Mouse (Mus musculus): ENCODE data around the gene Pimreg. TPM values are rescaled to one million over a fixed set of nuclear protein-coding genes. Genes with fewer than 3 reads are reported as not detected.

Pimreg gene
- 61.4 and 76.9 TPM in 2 replicates for polyA plus RNA-seq (2015; fragmentation: Nextera tagmentation; extraction: Ambion mirVana)

GRCm38 (mm10) chr11:72041768-72042607, at the start of gene Pimreg:
Gene Pimreg, plus strand, starts transcription at chr11:72042032.
- Histone ChIP-seq H3K27ac (ENCODE audit: low read length) (peak within 1 kb of the TSS; percentile 5; the same call in 1 of the 2 replicates), H3K9ac (ENCODE audit: low read depth, low read length) (peak within 1 kb of the TSS; percentile 65), H3K4me2 (ENCODE audit: low read depth, low read length) (peak within 1 kb of the TSS; percentile 75), H3K4me3 (ENCODE audit: low read length) (peak within 1 kb of the TSS; percentile 60), H3K9me3 (ENCODE audit: control insufficient read depth, low read length) (no peaks in the 10 kb centered on the region), H3K4me1 (ENCODE audit: control insufficient read depth, insufficient read depth, low read length) (peaks cover 21% of the 10 kb centered on the region), H3K36me3 (ENCODE audit: control insufficient read depth, insufficient read depth, low read length) (no peaks in the 10 kb centered on the region), H3K27me3 (replicated peaks; ENCODE audit: control insufficient read depth, insufficient read depth, low read length) (no peaks in the 10 kb centered on the region)
- peak; percentile 94 for ATAC-seq
- WGBS = under 1% methylated on average over 51 of the region's 52 CpGs

GRCm38 (mm10) chr11:71992438-71992837, 49.4 kb upstream of the Pimreg start:
- ATAC-seq = no peak
- H3K9me3 ChIP-seq (ENCODE audit: control insufficient read depth, low read length) = no peaks in the 10 kb centered on the region
- H3K27me3 ChIP-seq (replicated peaks; ENCODE audit: control insufficient read depth, insufficient read depth, low read length) = no peaks in the 10 kb centered on the region
- no peaks in the 10 kb centered on the region for H3K36me3 ChIP-seq (ENCODE audit: control insufficient read depth, insufficient read depth, low read length)
- no peak overlapping the region for H3K9ac ChIP-seq (ENCODE audit: low read depth, low read length)
- no peak overlapping the region for H3K27ac ChIP-seq (ENCODE audit: low read length)
- no peak overlapping the region for H3K4me2 ChIP-seq (ENCODE audit: low read depth, low read length)
- no peak overlapping the region for H3K4me3 ChIP-seq (ENCODE audit: low read length)
- H3K4me1 ChIP-seq (ENCODE audit: control insufficient read depth, insufficient read depth, low read length) = peaks cover 5% of the 10 kb centered on the region
- 86% methylated on average over 12 of the region's 12 CpGs for WGBS

- no peaks in the 10 kb centered on the region for H3K27me3 ChIP-seq (replicated peaks; ENCODE audit: control insufficient read depth, insufficient read depth, low read length)
- no peak overlapping the region for H3K27ac ChIP-seq (ENCODE audit: low read length)
- ATAC-seq = peak; percentile 82
- no peaks in the 10 kb centered on the region for H3K9me3 ChIP-seq (ENCODE audit: control insufficient read depth, low read length)
- no peak overlapping the region for H3K4me3 ChIP-seq (ENCODE audit: low read length)
- WGBS = 23% methylated on average over 9 of the region's 9 CpGs
- H3K4me1 ChIP-seq (ENCODE audit: control insufficient read depth, insufficient read depth, low read length) = peaks cover 5% of the 10 kb centered on the region
- no peaks in the 10 kb centered on the region for H3K36me3 ChIP-seq (ENCODE audit: control insufficient read depth, insufficient read depth, low read length)
- H3K9ac ChIP-seq (ENCODE audit: low read depth, low read length) = no peak overlapping the region
- peak overlapping the region; percentile 34; the same call in 1 of the 2 replicates for H3K4me2 ChIP-seq (ENCODE audit: low read depth, low read length)
Observed at GRCm38 (mm10) chr11:71995968-71996511, 45.8 kb upstream of the Pimreg start.

GRCm38 (mm10) chr11:71996805-71997204, 45.0 kb upstream of the Pimreg start:
- Histone ChIP-seq H3K27me3 (replicated peaks; ENCODE audit: control insufficient read depth, insufficient read depth, low read length) (no peaks in the 10 kb centered on the region), H3K9me3 (ENCODE audit: control insufficient read depth, low read length) (no peaks in the 10 kb centered on the region), H3K9ac (ENCODE audit: low read depth, low read length) (no peak overlapping the region), H3K27ac (ENCODE audit: low read length) (no peak overlapping the region), H3K4me3 (ENCODE audit: low read length) (no peak overlapping the region), H3K36me3 (ENCODE audit: control insufficient read depth, insufficient read depth, low read length) (no peaks in the 10 kb centered on the region), H3K4me1 (ENCODE audit: control insufficient read depth, insufficient read depth, low read length) (peaks cover 5% of the 10 kb centered on the region), H3K4me2 (ENCODE audit: low read depth, low read length) (no peak overlapping the region)
- 23% methylated on average over 11 of the region's 11 CpGs for WGBS
- no peak for ATAC-seq

GRCm38 (mm10) chr11:72000194-72000593, 41.6 kb upstream of the Pimreg start:
- 80% methylated on average over 6 of the region's 6 CpGs for WGBS
- H3K27me3 ChIP-seq (replicated peaks; ENCODE audit: control insufficient read depth, insufficient read depth, low read length) = no peaks in the 10 kb centered on the region
- no peak for ATAC-seq
- no peak overlapping the region for H3K9ac ChIP-seq (ENCODE audit: low read depth, low read length)
- H3K4me2 ChIP-seq (ENCODE audit: low read depth, low read length) = no peak overlapping the region
- H3K27ac ChIP-seq (ENCODE audit: low read length) = no peak overlapping the region
- no peaks in the 10 kb centered on the region for H3K9me3 ChIP-seq (ENCODE audit: control insufficient read depth, low read length)
- peaks cover 5% of the 10 kb centered on the region for H3K4me1 ChIP-seq (ENCODE audit: control insufficient read depth, insufficient read depth, low read length)
- no peak overlapping the region for H3K4me3 ChIP-seq (ENCODE audit: low read length)
- H3K36me3 ChIP-seq (ENCODE audit: control insufficient read depth, insufficient read depth, low read length) = no peaks in the 10 kb centered on the region

GRCm38 (mm10) chr11:72002138-72002853, 39.5 kb upstream of the Pimreg start:
- 50% methylated on average over 13 of the region's 13 CpGs for WGBS
- ATAC-seq = no peak
- H3K9ac ChIP-seq (ENCODE audit: low read depth, low read length) = no peak overlapping the region

GRCm38 (mm10) chr11:72003171-72003570, 38.7 kb upstream of the Pimreg start:
- WGBS = 57% methylated on average over 9 of the region's 9 CpGs
- Histone ChIP-seq H3K36me3 (ENCODE audit: control insufficient read depth, insufficient read depth, low read length) (no peaks in the 10 kb centered on the region), H3K4me2 (ENCODE audit: low read depth, low read length) (no peak overlapping the region), H3K27me3 (replicated peaks; ENCODE audit: control insufficient read depth, insufficient read depth, low read length) (no peaks in the 10 kb centered on the region), H3K9me3 (ENCODE audit: control insufficient read depth, low read length) (no peaks in the 10 kb centered on the region), H3K4me1 (ENCODE audit: control insufficient read depth, insufficient read depth, low read length) (no peaks in the 10 kb centered on the region), H3K27ac (ENCODE audit: low read length) (no peak overlapping the region), H3K9ac (ENCODE audit: low read depth, low read length) (no peak overlapping the region), H3K4me3 (ENCODE audit: low read length) (no peak overlapping the region)
- no peak for ATAC-seq

More at GRCm38 (mm10) chr11:72002138-72002853, 39.5 kb upstream of the Pimreg start:
- Histone ChIP-seq H3K36me3 (ENCODE audit: control insufficient read depth, insufficient read depth, low read length) (no peaks in the 10 kb centered on the region), H3K27ac (ENCODE audit: low read length) (no peak overlapping the region), H3K27me3 (replicated peaks; ENCODE audit: control insufficient read depth, insufficient read depth, low read length) (no peaks in the 10 kb centered on the region), H3K4me3 (ENCODE audit: low read length) (no peak overlapping the region), H3K9me3 (ENCODE audit: control insufficient read depth, low read length) (no peaks in the 10 kb centered on the region), H3K4me1 (ENCODE audit: control insufficient read depth, insufficient read depth, low read length) (no peaks in the 10 kb centered on the region), H3K4me2 (ENCODE audit: low read depth, low read length) (no peak overlapping the region)

GRCm38 (mm10) chr11:72005547-72005946, 36.3 kb upstream of the Pimreg start:
- no peak overlapping the region for H3K4me3 ChIP-seq (ENCODE audit: low read length)
- no peaks in the 10 kb centered on the region for H3K36me3 ChIP-seq (ENCODE audit: control insufficient read depth, insufficient read depth, low read length)
- no peak for ATAC-seq
- no peak overlapping the region for H3K4me2 ChIP-seq (ENCODE audit: low read depth, low read length)
- H3K9me3 ChIP-seq (ENCODE audit: control insufficient read depth, low read length) = no peaks in the 10 kb centered on the region
- 76% methylated on average over 6 of the region's 6 CpGs for WGBS
- no peaks in the 10 kb centered on the region for H3K27me3 ChIP-seq (replicated peaks; ENCODE audit: control insufficient read depth, insufficient read depth, low read length)
- no peak overlapping the region for H3K27ac ChIP-seq (ENCODE audit: low read length)
- peaks cover 3% of the 10 kb centered on the region; the same call in 1 of the 2 replicates for H3K4me1 ChIP-seq (ENCODE audit: control insufficient read depth, insufficient read depth, low read length)
- H3K9ac ChIP-seq (ENCODE audit: low read depth, low read length) = no peak overlapping the region

GRCm38 (mm10) chr11:72010367-72010766, 31.5 kb upstream of the Pimreg start:
- WGBS = 18% methylated on average over 5 of the region's 5 CpGs
- no peak for ATAC-seq
- Histone ChIP-seq H3K27ac (ENCODE audit: low read length) (no peak overlapping the region), H3K9ac (ENCODE audit: low read depth, low read length) (no peak overlapping the region), H3K36me3 (ENCODE audit: control insufficient read depth, insufficient read depth, low read length) (no peaks in the 10 kb centered on the region), H3K27me3 (replicated peaks; ENCODE audit: control insufficient read depth, insufficient read depth, low read length) (no peaks in the 10 kb centered on the region), H3K9me3 (ENCODE audit: control insufficient read depth, low read length) (no peaks in the 10 kb centered on the region), H3K4me2 (ENCODE audit: low read depth, low read length) (no peak overlapping the region), H3K4me3 (ENCODE audit: low read length) (no peak overlapping the region), H3K4me1 (ENCODE audit: control insufficient read depth, insufficient read depth, low read length) (peaks cover 10% of the 10 kb centered on the region)

Data from intestine, embryonic 16.5 days (tissue).